Mouse (Mus musculus) intestine, postnatal 0 days (tissue): Measurements from ENCODE around the gene Gdap1l1. TPM values are rescaled to one million over a fixed set of nuclear protein-coding genes. Genes with fewer than 3 reads are reported as not detected.
"Not testable (repeated sequence)": the region's sequence is repeated elsewhere in the genome, so short reads cannot be mapped to it uniquely, and the experiment has no call there.

Experiments used
- ATAC-seq: fragments of 200-750 bp; cut with Nextera tagmentation; 2 replicates; pipeline ENCODE4 v1.8.0; 2017; ENCODE audit warnings: mild to moderate bottlenecking, moderate TSS enrichment, moderate library complexity
- H3K27ac ChIP-seq: fragments of 300-500 bp; sonication (generic); 2 replicates; pipeline ENCODE4 v1.5.1; 2014; ENCODE audit warnings: mild to moderate bottlenecking, low read depth, low read length, moderate library complexity
- H3K27me3 ChIP-seq: fragments of 300-500 bp; sonication (generic); replicated peaks from 2 replicates; pipeline ENCODE4 v1.6.1; 2014; ENCODE audit warnings: low read length, mixed read lengths; ENCODE audit not compliant: control insufficient read depth, insufficient read depth
- H3K36me3 ChIP-seq: fragments of 300-500 bp; sonication (generic); 2 replicates; pipeline ENCODE4 v1.6.1; 2014; ENCODE audit warnings: mild to moderate bottlenecking, moderate library complexity; ENCODE audit not compliant: control insufficient read depth, insufficient read depth
- H3K4me1 ChIP-seq: fragments of 300-500 bp; sonication (generic); replicated peaks from 2 replicates; pipeline ENCODE4 v1.6.1; 2014; ENCODE audit warnings: antibody characterized with exemption, low read length, mixed read lengths; ENCODE audit not compliant: control insufficient read depth, insufficient read depth
- H3K4me2 ChIP-seq: fragments of 300-500 bp; sonication (generic); replicated peaks from 2 replicates; pipeline ENCODE4 v1.6.1; 2014; ENCODE audit warnings: low read depth, mild to moderate bottlenecking, moderate library complexity
- H3K4me3 ChIP-seq: fragments of 300-500 bp; sonication (generic); 2 replicates; pipeline ENCODE4 v1.5.1; 2014; ENCODE audit warnings: low read depth, low read length
- H3K9ac ChIP-seq: fragments of 300-500 bp; sonication (generic); 2 replicates; pipeline ENCODE4 v1.6.1; 2014; ENCODE audit warnings: mild to moderate bottlenecking, low read depth, low read length
- H3K9me3 ChIP-seq: fragments of 300-500 bp; sonication (generic); 2 replicates; pipeline ENCODE4 v1.6.1; 2016; ENCODE audit warnings: mixed run types; ENCODE audit not compliant: control insufficient read depth
- CTCF ChIP-seq: sonication (generic); IDR thresholded peaks from 2 replicates; pipeline ENCODE4 v1.5.1; 2016; ENCODE audit warnings: low read depth, mild to moderate bottlenecking, control low read depth, antibody characterized with exemption, moderate library complexity
- WGBS: fragments of 180-500 bp; shearing (Covaris S2); extraction: QIAGEN DNeasy Blood & Tissue Kit; methylation state at CpG from one replicate; pipeline ENCODE4 v1.1.7; 2014; 5-methylcytosine and 5-hydroxymethylcytosine counted together
- polyA plus RNA-seq: library from polyadenylated mRNA; unstranded; fragments of >200 nt; fragmentation: Nextera tagmentation; extraction: Ambion mirVana; gene quantifications from 2 replicates; pipeline ENCODE4 v1.2.1, GENCODE M21; 2015

Gene Gdap1l1
- polyA plus RNA-seq, 1 experiment from 2014 or later, result 2.4 TPM

DNA sequence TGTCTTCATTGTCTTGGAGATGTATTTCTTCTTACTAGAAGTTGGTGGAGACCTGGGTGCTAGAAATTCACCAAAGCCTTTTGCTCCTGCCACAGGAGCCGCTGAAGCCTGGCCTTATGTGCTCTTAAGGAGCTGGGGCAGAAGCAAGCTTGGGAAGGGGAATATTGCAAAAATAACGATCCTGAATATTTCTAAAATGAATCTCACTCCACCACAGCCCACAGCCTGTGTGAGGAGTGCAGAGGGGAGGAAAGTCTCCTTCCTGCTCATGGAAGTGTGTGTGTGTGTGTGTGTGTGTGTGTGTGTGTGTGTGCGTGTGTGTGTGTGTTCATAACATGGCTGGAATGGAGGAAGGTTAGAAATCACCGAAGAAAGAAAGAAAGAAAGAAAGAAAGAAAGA is 39.5 kb upstream of the Gdap1l1 start:
- ATAC-seq, result no peak
- 0 out of 2 replicates have a peak overlapping the region, but pooled peaks have one; percentile 17 for H3K9ac ChIP-seq
- 86% methylated on average over 4 of the region's 4 CpGs for WGBS
- H3K27ac ChIP-seq, result peak overlapping the region; percentile 54
- H3K4me1 ChIP-seq, result 0 out of 2 replicates have a peak, but pooled peaks cover 1% of the 10 kb centered on the region
- no peak overlapping the region for H3K4me3 ChIP-seq
- H3K27me3 ChIP-seq, result no peaks in the 10 kb centered on the region
- no peaks in the 10 kb centered on the region for H3K36me3 ChIP-seq
- TF ChIP-seq CTCF, result no peak
- H3K9me3 ChIP-seq, result no peaks in the 10 kb centered on the region
- 0 out of 2 replicates have a peak overlapping the region, but pooled peaks have one; percentile 3 for H3K4me2 ChIP-seq

- Histone ChIP-seq H3K27me3 (no peaks in the 10 kb centered on the region), H3K9me3 (no peaks in the 10 kb centered on the region), H3K9ac (no peak overlapping the region), H3K27ac (no peak overlapping the region), H3K4me3 (no peak overlapping the region), H3K36me3 (no peaks in the 10 kb centered on the region), H3K4me2 (no peak overlapping the region), H3K4me1 (0 out of 2 replicates have a peak, but pooled peaks cover 2% of the 10 kb centered on the region)
- no peak for TF ChIP-seq CTCF
- no peak for ATAC-seq
- WGBS, result 63% methylated on average over 8 of the region's 8 CpGs
Measured at GRCm38 (mm10) chr2:163399222-163399621, 39.1 kb upstream of the Gdap1l1 start.

- H3K27me3 ChIP-seq, result no peaks in the 10 kb centered on the region
- peaks cover 2% of the 10 kb centered on the region; the same call in 1 of the 2 replicates for H3K4me1 ChIP-seq
- H3K4me2 ChIP-seq, result no peak overlapping the region
- H3K36me3 ChIP-seq, result peaks cover 4% of the 10 kb centered on the region; the same call in 1 of the 2 replicates
- no peaks in the 10 kb centered on the region for H3K9me3 ChIP-seq
- no peak overlapping the region for H3K27ac ChIP-seq
- no peak overlapping the region for H3K4me3 ChIP-seq
- peak; percentile 99 for TF ChIP-seq CTCF
- no peak overlapping the region for H3K9ac ChIP-seq
- ATAC-seq, result no peak
- 5% methylated on average over 8 of the region's 8 CpGs for WGBS
Measured at GRCm38 (mm10) chr2:163401221-163401620, 37.1 kb upstream of the Gdap1l1 start.

- peak; percentile 74; the same call in 1 of the 2 replicates for ATAC-seq
- TF ChIP-seq CTCF, result no peak
- Histone ChIP-seq H3K36me3 (peaks cover 26% of the 10 kb centered on the region), H3K27me3 (no peaks in the 10 kb centered on the region), H3K9ac (no peak overlapping the region), H3K9me3 (no peaks in the 10 kb centered on the region), H3K4me1 (peaks cover 2% of the 10 kb centered on the region; the same call in 1 of the 2 replicates), H3K27ac (peak overlapping the region; percentile 46; the same call in 1 of the 2 replicates), H3K4me3 (no peak overlapping the region), H3K4me2 (0 out of 2 replicates have a peak overlapping the region, but pooled peaks have one; percentile 10)
- WGBS, result 40% methylated on average over 8 of the region's 8 CpGs
Measured at GRCm38 (mm10) chr2:163404037-163404815, 34.0 kb upstream of the Gdap1l1 start.

GRCm38 (mm10) chr2:163410211-163410610 is 28.1 kb upstream of the Gdap1l1 start:
- no peaks in the 10 kb centered on the region for H3K9me3 ChIP-seq
- no peak overlapping the region for H3K4me3 ChIP-seq
- no peak for TF ChIP-seq CTCF
- no peak overlapping the region for H3K4me2 ChIP-seq
- H3K27ac ChIP-seq, result 0 out of 2 replicates have a peak overlapping the region, but pooled peaks have one; percentile 21
- H3K27me3 ChIP-seq, result no peaks in the 10 kb centered on the region
- ATAC-seq, result no peak
- H3K9ac ChIP-seq, result no peak overlapping the region
- H3K36me3 ChIP-seq, result peaks cover 53% of the 10 kb centered on the region
- 90% methylated on average over 3 of the region's 3 CpGs for WGBS
- H3K4me1 ChIP-seq, result 0 out of 2 replicates have a peak, but pooled peaks cover 2% of the 10 kb centered on the region

- peaks cover 51% of the 10 kb centered on the region for H3K36me3 ChIP-seq
- H3K9me3 ChIP-seq, ATAC-seq, H3K4me2 ChIP-seq, H3K4me1 ChIP-seq, H3K27ac ChIP-seq, H3K9ac ChIP-seq, H3K27me3 ChIP-seq, H3K4me3 ChIP-seq: not testable (repeated sequence)
- WGBS, result 95% methylated on average over 3 of the region's 3 CpGs
Measured at GRCm38 (mm10) chr2:163411344-163411743, 26.9 kb upstream of the Gdap1l1 start.
